Mouse (Mus musculus) myocyte (in vitro differentiated cells): ENCODE results near the gene Ncan.

Source experiments
- CEBPB ChIP-seq: IDR thresholded peaks from 2 replicates; pipeline ENCODE4 v1.6.1; 2011; ENCODE audit warnings: mild to moderate bottlenecking, moderate library complexity; ENCODE audit not compliant: poor library complexity, insufficient read depth, severe bottlenecking
- MYOG ChIP-seq, 3 experiments: IDR thresholded peaks; one replicate each; pipeline ENCODE4 v1.6.1; 2011; ENCODE audit warnings: control low read depth in 2 of 3, low read depth in 2 of 3, mild to moderate bottlenecking in 2 of 3; ENCODE audit not compliant: insufficient read length in 2 of 3, control insufficient read depth in 1 of 3, insufficient read depth in 1 of 3
- POLR2A ChIP-seq: IDR thresholded peaks from one replicate; pipeline ENCODE4 v1.6.1; 2011; ENCODE audit warnings: low read depth, mild to moderate bottlenecking, control low read depth, moderate library complexity; ENCODE audit not compliant: insufficient read length
- POLR2AphosphoS2 ChIP-seq: IDR thresholded peaks from one replicate; pipeline ENCODE4 v1.6.1; 2011; ENCODE audit warnings: low read depth, control low read depth; ENCODE audit not compliant: insufficient read length

DNA sequence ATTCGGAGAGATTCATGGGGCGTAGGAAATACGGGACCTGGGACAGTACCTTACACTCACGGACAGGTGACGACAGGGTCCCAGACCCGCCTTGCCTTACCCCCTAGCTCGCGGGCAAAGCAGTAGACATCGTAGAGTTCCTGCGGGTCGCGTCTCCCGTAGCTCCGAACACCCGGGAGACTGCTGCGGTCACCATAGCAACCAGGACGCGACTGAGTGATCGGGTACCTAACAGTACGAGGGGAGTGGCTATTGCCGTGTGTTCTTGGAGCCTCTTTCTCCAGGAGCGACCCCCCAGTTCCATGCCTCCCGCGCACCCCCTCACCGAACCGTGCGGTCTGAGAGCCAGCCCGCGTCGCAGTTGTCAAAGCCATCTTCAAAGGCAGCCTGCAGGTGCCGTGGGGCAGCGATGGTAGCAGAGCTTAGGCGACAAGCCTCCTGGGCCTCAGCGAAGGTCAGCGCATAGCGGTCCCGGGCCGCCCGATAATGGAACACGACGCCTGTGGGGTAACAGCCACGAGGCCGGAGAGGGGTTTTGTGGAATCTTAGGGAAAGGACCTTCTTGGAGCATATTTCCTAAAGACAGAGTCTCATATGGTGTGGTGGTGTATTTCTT is 8.2 kb downstream of the Ncan start:
- no peak for TF ChIP-seq CEBPB
- no peak for TF ChIP-seq MYOG (IDR thresholded peaks at IDR 0.05; ENCODE audit: control insufficient read depth in 1 of 3, insufficient read depth in 1 of 3, insufficient read length in 2 of 3, low read depth in 2 of 3)
- TF ChIP-seq POLR2AphosphoS2: no peak
- no peak for TF ChIP-seq POLR2A
